Mouse (Mus musculus): ENCODE measurements at regions not wholly inside any gene's neighbourhood (a gene's known extent, or its start where the extent isn't known, plus 50 kb on each side); places are given as distances from the start of the nearest gene placed in this dataset.
"Not testable (repeated sequence)": the region's sequence is repeated elsewhere in the genome, so short reads cannot be mapped to it uniquely, and the experiment has no call there.

DNA sequence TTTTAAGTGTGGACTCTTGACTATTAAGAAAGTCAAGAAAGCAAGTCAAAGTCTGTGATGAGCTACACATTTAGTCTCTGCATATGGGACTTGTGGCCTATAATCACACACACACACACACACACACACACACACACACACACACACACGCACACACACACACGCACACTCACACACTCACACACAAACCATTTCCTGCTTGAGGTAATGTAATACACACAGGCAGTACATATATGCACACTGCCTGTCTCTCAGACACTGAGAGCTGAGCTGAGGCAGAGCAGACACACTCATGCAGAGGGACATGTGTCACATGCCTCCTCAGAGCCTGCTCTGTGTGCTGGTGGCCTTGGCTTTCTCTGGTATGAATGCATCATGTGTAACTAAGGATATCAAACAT is 461.0 kb upstream of the Olfr1507 start:
- TF ChIP-seq CTCF (IDR thresholded peaks at IDR 0.05; ENCODE audit: low read depth, low read length); POLR2A (IDR thresholded peaks at IDR 0.05; ENCODE audit: insufficient read depth, low read length); EP300 (IDR thresholded peaks at IDR 0.05; ENCODE audit: insufficient read depth, low read depth, low read length): not testable (repeated sequence)
